Mouse (Mus musculus) myocyte (in vitro differentiated cells): ENCODE measurements around the gene Rasgrp2. TPM values are rescaled to one million over a fixed set of nuclear protein-coding genes. Genes with fewer than 3 reads are reported as not detected.

Experiments
- H3K27me3 ChIP-seq: one replicate; pipeline ENCODE4 v1.6.1; 2011; ENCODE audit not compliant: control insufficient read depth, insufficient read depth, insufficient read length
- H3K36me3 ChIP-seq: one replicate; pipeline ENCODE4 v1.6.1; 2011; ENCODE audit not compliant: control insufficient read depth, insufficient read depth
- H3K4me2 ChIP-seq: one replicate; pipeline ENCODE4 v1.6.1; 2011; ENCODE audit warnings: low read depth, control low read depth
- H3K4me3 ChIP-seq: one replicate; pipeline ENCODE4 v1.5.1; 2011; ENCODE audit warnings: mild to moderate bottlenecking, control low read depth, moderate library complexity
- H3K79me2 ChIP-seq: one replicate; pipeline ENCODE4 v1.6.1; 2011; ENCODE audit not compliant: control insufficient read depth, insufficient read depth
- H3ac ChIP-seq: one replicate; pipeline ENCODE4 v1.6.1; 2011; ENCODE audit not compliant: control insufficient read depth, insufficient read length
- CEBPB ChIP-seq: IDR thresholded peaks from 2 replicates; pipeline ENCODE4 v1.6.1; 2011; ENCODE audit warnings: mild to moderate bottlenecking, moderate library complexity; ENCODE audit not compliant: poor library complexity, insufficient read depth, severe bottlenecking
- E2F4 ChIP-seq: IDR thresholded peaks from one replicate; pipeline ENCODE4 v1.6.1; 2011; ENCODE audit warnings: mild to moderate bottlenecking, control low read depth, moderate library complexity; ENCODE audit not compliant: insufficient read depth
- MAX ChIP-seq: IDR thresholded peaks from one replicate; pipeline ENCODE4 v1.6.1; 2011; ENCODE audit warnings: low read depth, mild to moderate bottlenecking, control low read depth
- MYOD1 ChIP-seq, 3 experiments: IDR thresholded peaks; one replicate each; pipeline ENCODE4 v1.6.1; 2011; ENCODE audit warnings: control low read depth in 2 of 3, low read depth in 2 of 3, mild to moderate bottlenecking in 2 of 3, moderate library complexity in 1 of 3; ENCODE audit not compliant: insufficient read length in 2 of 3, control insufficient read depth in 1 of 3
- MYOG ChIP-seq, 3 experiments: IDR thresholded peaks; one replicate each; pipeline ENCODE4 v1.6.1; 2011; ENCODE audit warnings: control low read depth in 2 of 3, low read depth in 2 of 3, mild to moderate bottlenecking in 2 of 3; ENCODE audit not compliant: insufficient read length in 2 of 3, control insufficient read depth in 1 of 3, insufficient read depth in 1 of 3
- POLR2A ChIP-seq: IDR thresholded peaks from one replicate; pipeline ENCODE4 v1.6.1; 2011; ENCODE audit warnings: low read depth, mild to moderate bottlenecking, control low read depth, moderate library complexity; ENCODE audit not compliant: insufficient read length
- POLR2AphosphoS2 ChIP-seq: IDR thresholded peaks from one replicate; pipeline ENCODE4 v1.6.1; 2011; ENCODE audit warnings: low read depth, control low read depth; ENCODE audit not compliant: insufficient read length
- REST ChIP-seq: IDR thresholded peaks from one replicate; pipeline ENCODE4 v1.6.1; 2011; ENCODE audit warnings: mild to moderate bottlenecking, control low read depth, moderate library complexity; ENCODE audit not compliant: insufficient read depth, insufficient read length
- SRF ChIP-seq: IDR thresholded peaks from one replicate; pipeline ENCODE4 v1.6.1; 2011; ENCODE audit warnings: low read depth; ENCODE audit not compliant: control insufficient read depth, insufficient read length
- TCF12 ChIP-seq: IDR thresholded peaks from one replicate; pipeline ENCODE4 v1.6.1; 2011; ENCODE audit warnings: mild to moderate bottlenecking, control low read depth; ENCODE audit not compliant: poor library complexity, insufficient read depth, severe bottlenecking
- TCF3 ChIP-seq: IDR thresholded peaks from one replicate; pipeline ENCODE4 v1.6.1; 2011; ENCODE audit warnings: low read depth, control low read depth; ENCODE audit not compliant: insufficient read length
- USF1 ChIP-seq: IDR thresholded peaks from one replicate; pipeline ENCODE4 v1.6.1; 2011; ENCODE audit warnings: low read depth, mild to moderate bottlenecking, control low read depth, moderate library complexity
- polyA plus RNA-seq: library from polyadenylated mRNA; unstranded; fragments of >200 nt; fragmentation: generic; extraction: Trizol; gene quantifications from one replicate; pipeline ENCODE4 v1.2.1, GENCODE M21; 2012; ENCODE audit warnings: missing spikeins

The Rasgrp2 gene
- polyA plus RNA-seq, 1 experiment = 8.0 TPM

GRCm38 (mm10) chr19:6407816-6408510 is 8.8 kb downstream of the Rasgrp2 start:
- no peak overlapping the region for H3ac ChIP-seq
- TF ChIP-seq TCF3 (no peak), POLR2A (no peak), E2F4 (no peak), POLR2AphosphoS2 (no peak)
- H3K4me3 ChIP-seq = no peak overlapping the region
- no peaks in the 10 kb centered on the region for H3K79me2 ChIP-seq
- H3K4me2 ChIP-seq = no peak overlapping the region
- H3K27me3 ChIP-seq = peaks cover 66% of the 10 kb centered on the region
- no peaks in the 10 kb centered on the region for H3K36me3 ChIP-seq

- Histone ChIP-seq H3K79me2 (no peaks in the 10 kb centered on the region), H3ac (no peak overlapping the region), H3K4me2 (no peak overlapping the region), H3K4me3 (no peak overlapping the region), H3K27me3 (peaks cover 64% of the 10 kb centered on the region), H3K36me3 (no peaks in the 10 kb centered on the region)
- no peak for TF ChIP-seq USF1
- TF ChIP-seq CEBPB = no peak
- no peak for TF ChIP-seq TCF3
Measured at GRCm38 (mm10) chr19:6408749-6409148, 9.6 kb downstream of the Rasgrp2 start.

- H3ac ChIP-seq = no peak overlapping the region
Measured at GRCm38 (mm10) chr19:6409176-6409575, 10.0 kb downstream of the Rasgrp2 start.

DNA sequence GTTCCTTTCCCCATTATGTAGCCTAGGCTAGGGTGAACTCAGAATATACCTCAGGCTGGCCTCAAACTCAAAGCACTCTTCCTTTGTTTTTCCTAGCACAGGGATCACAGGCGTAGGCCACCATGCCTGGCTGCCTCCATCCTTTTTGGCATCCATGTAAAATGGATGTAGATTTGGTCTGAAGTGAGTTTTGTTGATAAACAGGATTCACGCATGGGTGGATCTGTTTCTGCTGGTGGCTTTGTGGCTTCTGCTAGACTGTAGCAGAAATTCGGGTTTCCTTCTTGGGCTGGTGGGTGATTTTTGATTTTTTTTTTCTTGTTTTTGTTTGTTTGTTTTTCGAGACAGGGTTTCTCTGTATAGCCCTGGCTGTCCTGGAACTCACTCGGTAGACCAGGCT is 10.8 kb downstream of the Rasgrp2 start:
- Histone ChIP-seq H3K27me3 (peaks cover 60% of the 10 kb centered on the region), H3ac (no peak overlapping the region), H3K79me2 (no peaks in the 10 kb centered on the region), H3K36me3 (no peaks in the 10 kb centered on the region), H3K4me2 (no peak overlapping the region), H3K4me3 (no peak overlapping the region)
- TF ChIP-seq SRF = no peak
- TF ChIP-seq MYOG (IDR thresholded peaks at IDR 0.05; ENCODE audit: control insufficient read depth in 1 of 3, insufficient read depth in 1 of 3, insufficient read length in 2 of 3, low read depth in 2 of 3) = no peak
- TF ChIP-seq POLR2AphosphoS2 = no peak
- TF ChIP-seq POLR2A = no peak
- no peak for TF ChIP-seq MAX
- TF ChIP-seq MYOD1 (IDR thresholded peaks at IDR 0.05; ENCODE audit: control insufficient read depth in 1 of 3, insufficient read length in 2 of 3, low read depth in 2 of 3) = no peak
- TF ChIP-seq E2F4 = no peak
- TF ChIP-seq CEBPB = no peak
- TF ChIP-seq REST = no peak
- no peak for TF ChIP-seq USF1
- TF ChIP-seq TCF3 = no peak

More at GRCm38 (mm10) chr19:6409176-6409575, 10.0 kb downstream of the Rasgrp2 start:
- TF ChIP-seq TCF12 (no peak), REST (no peak)
- H3K36me3 ChIP-seq = no peaks in the 10 kb centered on the region
- H3K4me3 ChIP-seq = no peak overlapping the region
- no peak overlapping the region for H3K4me2 ChIP-seq
- no peaks in the 10 kb centered on the region for H3K79me2 ChIP-seq
- H3K27me3 ChIP-seq = peaks cover 63% of the 10 kb centered on the region

DNA sequence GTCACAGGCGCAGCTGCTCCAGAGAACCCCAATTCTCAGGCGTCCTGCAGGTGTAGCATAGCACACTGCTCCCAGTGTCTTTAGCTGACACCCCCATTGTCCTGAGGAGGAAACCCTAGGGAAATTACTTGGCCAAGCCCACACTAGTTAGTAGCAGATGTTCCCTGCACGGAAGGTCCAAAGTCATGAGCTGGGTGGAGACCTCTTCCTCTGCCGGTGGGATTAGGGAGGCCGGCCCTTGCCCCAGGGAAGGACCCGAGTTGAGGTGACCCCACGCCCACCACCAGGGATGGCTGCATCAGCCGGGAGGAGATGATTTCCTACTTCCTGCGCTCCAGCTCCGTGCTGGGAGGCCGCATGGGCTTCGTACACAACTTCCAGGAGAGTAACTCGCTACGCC is 13.7 kb downstream of the Rasgrp2 start:
- TF ChIP-seq MYOG (IDR thresholded peaks at IDR 0.05; ENCODE audit: control insufficient read depth in 1 of 3, insufficient read depth in 1 of 3, insufficient read length in 2 of 3, low read depth in 2 of 3) = no peak
- TF ChIP-seq POLR2A = no peak
- no peak for TF ChIP-seq TCF12
- no peak for TF ChIP-seq CEBPB
- no peak for TF ChIP-seq MYOD1 (IDR thresholded peaks at IDR 0.05; ENCODE audit: control insufficient read depth in 1 of 3, insufficient read length in 2 of 3, low read depth in 2 of 3)
- no peak for TF ChIP-seq TCF3
- TF ChIP-seq REST = no peak
- no peak for TF ChIP-seq MAX
- TF ChIP-seq SRF = no peak
- no peak for TF ChIP-seq POLR2AphosphoS2
- no peak overlapping the region for H3K4me2 ChIP-seq
- H3K79me2 ChIP-seq = no peaks in the 10 kb centered on the region
- H3K4me3 ChIP-seq = no peak overlapping the region
- H3K27me3 ChIP-seq = peaks cover 76% of the 10 kb centered on the region
- H3ac ChIP-seq = no peak overlapping the region
- no peaks in the 10 kb centered on the region for H3K36me3 ChIP-seq

- Histone ChIP-seq H3K27me3 (peaks cover 84% of the 10 kb centered on the region), H3K4me2 (no peak overlapping the region), H3K4me3 (no peak overlapping the region), H3K79me2 (no peaks in the 10 kb centered on the region), H3ac (no peak overlapping the region), H3K36me3 (no peaks in the 10 kb centered on the region)
- TF ChIP-seq CEBPB = no peak
- TF ChIP-seq MAX = no peak
- TF ChIP-seq SRF = no peak
- TF ChIP-seq USF1 = no peak
- no peak for TF ChIP-seq REST
- TF ChIP-seq MYOG (IDR thresholded peaks at IDR 0.05; ENCODE audit: control insufficient read depth in 1 of 3, insufficient read depth in 1 of 3, insufficient read length in 2 of 3, low read depth in 2 of 3) = no peak
- TF ChIP-seq TCF3 = no peak
- no peak for TF ChIP-seq MYOD1 (IDR thresholded peaks at IDR 0.05; ENCODE audit: control insufficient read depth in 1 of 3, insufficient read length in 2 of 3, low read depth in 2 of 3)
- no peak for TF ChIP-seq TCF12
- TF ChIP-seq POLR2A = no peak
- no peak for TF ChIP-seq POLR2AphosphoS2
- no peak for TF ChIP-seq E2F4
Measured at GRCm38 (mm10) chr19:6415454-6415853, 16.3 kb downstream of the Rasgrp2 start.
